Mouse (Mus musculus): ENCODE results near the gene Slc23a2. TPM values are rescaled to one million over a fixed set of nuclear protein-coding genes. Genes with fewer than 3 reads are reported as not detected.

The Slc23a2 gene
- polyA plus RNA-seq, 1 experiment from 2014 or later: 9.8 TPM

- H3K36me3 ChIP-seq (ENCODE audit: control insufficient read depth, insufficient read depth, low read length): no peaks in the 10 kb centered on the region
- 82% methylated on average over 5 of the region's 5 CpGs for WGBS
- DNase-seq (ENCODE audit: low spot score, missing footprints) (no peak), ATAC-seq (ENCODE audit: low FRiP score) (no peak)
- no peak overlapping the region for H3K27ac ChIP-seq (ENCODE audit: low read depth, low read length)
- H3K4me2 ChIP-seq: no peak overlapping the region
- H3K4me1 ChIP-seq (ENCODE audit: control insufficient read depth, insufficient read depth, low read length): no peaks in the 10 kb centered on the region; the same call in 1 of the 2 replicates
- H3K27me3 ChIP-seq (ENCODE audit: control insufficient read depth, insufficient read depth, low read length): no peaks in the 10 kb centered on the region
- no peak overlapping the region for H3K9ac ChIP-seq (ENCODE audit: low read length)
- H3K9me3 ChIP-seq (ENCODE audit: control insufficient read depth, low read length): no peaks in the 10 kb centered on the region
- H3K4me3 ChIP-seq (ENCODE audit: low read depth, low read length): no peak overlapping the region
Measured at GRCm38 (mm10) chr2:132036326-132036725, 108.6 kb downstream of the Slc23a2 start.

- DNase-seq (ENCODE audit: low spot score, missing footprints) (peak; percentile 82), ATAC-seq (ENCODE audit: low FRiP score) (no peak)
- Histone ChIP-seq H3K4me1 (ENCODE audit: control insufficient read depth, insufficient read depth, low read length) (peaks cover 8% of the 10 kb centered on the region), H3K9me3 (ENCODE audit: control insufficient read depth, low read length) (no peaks in the 10 kb centered on the region), H3K4me3 (ENCODE audit: low read depth, low read length) (no peak overlapping the region), H3K36me3 (ENCODE audit: control insufficient read depth, insufficient read depth, low read length) (no peaks in the 10 kb centered on the region), H3K4me2 (no peak overlapping the region), H3K27ac (ENCODE audit: low read depth, low read length) (no peak overlapping the region), H3K9ac (ENCODE audit: low read length) (no peak overlapping the region), H3K27me3 (ENCODE audit: control insufficient read depth, insufficient read depth, low read length) (no peaks in the 10 kb centered on the region)
- 63% methylated on average over 11 of the region's 11 CpGs for WGBS
Measured at GRCm38 (mm10) chr2:132035470-132035835, 109.5 kb downstream of the Slc23a2 start.

GRCm38 (mm10) chr2:132034590-132035469 is 110.1 kb downstream of the Slc23a2 start:
- H3K9me3 ChIP-seq (ENCODE audit: control insufficient read depth, low read length): no peaks in the 10 kb centered on the region
- no peak for ATAC-seq (ENCODE audit: low FRiP score)

GRCm38 (mm10) chr2:132031364-132032095 is 113.4 kb downstream of the Slc23a2 start:
- H3K4me3 ChIP-seq (ENCODE audit: low read depth, low read length): no peak overlapping the region
- no peak overlapping the region; the same call in 1 of the 2 replicates for H3K27ac ChIP-seq (ENCODE audit: low read depth, low read length)
- H3K4me2 ChIP-seq: peak overlapping the region; percentile 94; the same call in 1 of the 2 replicates
- H3K36me3 ChIP-seq (ENCODE audit: control insufficient read depth, insufficient read depth, low read length): no peaks in the 10 kb centered on the region
- DNase-seq (ENCODE audit: low spot score, missing footprints) (peak; percentile 77), ATAC-seq (ENCODE audit: low FRiP score) (no peak)
- no peaks in the 10 kb centered on the region for H3K27me3 ChIP-seq (ENCODE audit: control insufficient read depth, insufficient read depth, low read length)
- H3K9me3 ChIP-seq (ENCODE audit: control insufficient read depth, low read length): no peaks in the 10 kb centered on the region
- H3K9ac ChIP-seq (ENCODE audit: low read length): peak overlapping the region; percentile 87
- 67% methylated on average over 11 of the region's 11 CpGs for WGBS
- H3K4me1 ChIP-seq (ENCODE audit: control insufficient read depth, insufficient read depth, low read length): peaks cover 26% of the 10 kb centered on the region

More at GRCm38 (mm10) chr2:132034590-132035469, 110.1 kb downstream of the Slc23a2 start:
- no peaks in the 10 kb centered on the region for H3K36me3 ChIP-seq (ENCODE audit: control insufficient read depth, insufficient read depth, low read length)
- H3K4me1 ChIP-seq (ENCODE audit: control insufficient read depth, insufficient read depth, low read length): peaks cover 11% of the 10 kb centered on the region
- H3K27ac ChIP-seq (ENCODE audit: low read depth, low read length): no peak overlapping the region
- whole genome bisulfite sequencing: 55% methylated on average over 4 of the region's 4 CpGs
- DNase-seq (ENCODE audit: low spot score, missing footprints): peak; percentile 78
- no peak overlapping the region for H3K4me2 ChIP-seq
- H3K4me3 ChIP-seq (ENCODE audit: low read depth, low read length): no peak overlapping the region
- no peak overlapping the region for H3K9ac ChIP-seq (ENCODE audit: low read length)
- no peaks in the 10 kb centered on the region for H3K27me3 ChIP-seq (ENCODE audit: control insufficient read depth, insufficient read depth, low read length)

DNA sequence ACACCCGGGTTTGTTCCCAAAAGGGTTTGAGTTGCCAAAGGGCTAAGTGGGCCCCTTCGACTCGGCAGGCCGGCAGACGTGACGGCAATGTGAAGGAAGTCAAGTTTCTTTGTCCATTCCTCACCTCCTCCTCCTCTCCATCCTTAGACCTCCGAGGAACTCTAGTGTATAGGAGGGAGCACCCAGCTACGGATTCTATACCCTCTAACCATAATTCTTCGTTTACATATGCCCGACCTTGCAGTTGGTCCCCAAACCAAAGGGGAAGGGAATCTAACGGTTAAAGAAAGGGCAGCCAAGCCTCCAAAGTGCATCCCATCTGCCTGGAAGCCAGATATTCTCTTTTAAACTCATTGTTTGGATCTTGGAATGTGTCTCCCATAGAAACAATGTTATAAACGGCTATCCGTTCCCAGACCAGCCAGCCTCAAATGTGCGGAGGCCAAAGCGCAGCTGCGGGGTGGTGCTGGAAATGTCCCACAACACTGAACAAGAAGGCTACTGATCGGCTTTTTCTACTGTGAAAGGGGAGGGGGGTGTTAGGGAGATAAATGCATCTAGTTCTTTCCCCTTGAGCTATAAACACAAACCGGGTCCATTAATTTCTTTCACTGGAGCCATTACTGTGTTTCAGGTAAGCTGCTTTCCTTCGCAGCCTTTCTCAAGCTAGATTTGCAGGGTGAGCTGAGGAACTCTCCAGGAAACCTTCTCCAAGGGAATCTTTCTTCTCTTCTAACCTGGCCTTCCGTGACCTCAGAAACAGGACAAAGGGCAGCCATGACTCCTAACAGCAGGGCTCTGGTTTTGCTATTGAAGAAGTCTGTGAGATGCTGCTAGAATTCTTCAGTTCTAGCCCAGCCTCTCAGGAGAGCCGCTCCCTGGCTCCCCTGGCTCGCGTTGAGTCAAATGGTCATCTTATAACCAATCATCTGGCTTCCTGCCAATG is 114.2 kb downstream of the Slc23a2 start:
- H3K4me1 ChIP-seq (ENCODE audit: control insufficient read depth, insufficient read depth, low read length): peaks cover 26% of the 10 kb centered on the region
- peak overlapping the region; percentile 69 for H3K4me3 ChIP-seq (ENCODE audit: low read depth, low read length)
- H3K4me2 ChIP-seq: peak overlapping the region; percentile 94
- DNase-seq (ENCODE audit: low spot score, missing footprints): peak; percentile 97
- no peaks in the 10 kb centered on the region for H3K27me3 ChIP-seq (ENCODE audit: control insufficient read depth, insufficient read depth, low read length)
- peak; percentile 29; the same call in 1 of the 2 replicates for ATAC-seq (ENCODE audit: low FRiP score)
- H3K9ac ChIP-seq (ENCODE audit: low read length): peak overlapping the region; percentile 87
- no peaks in the 10 kb centered on the region for H3K36me3 ChIP-seq (ENCODE audit: control insufficient read depth, insufficient read depth, low read length)
- WGBS: 5% methylated on average over 23 of the region's 23 CpGs
- H3K9me3 ChIP-seq (ENCODE audit: control insufficient read depth, low read length): no peaks in the 10 kb centered on the region
- peak overlapping the region; percentile 87 for H3K27ac ChIP-seq (ENCODE audit: low read depth, low read length)

DNA sequence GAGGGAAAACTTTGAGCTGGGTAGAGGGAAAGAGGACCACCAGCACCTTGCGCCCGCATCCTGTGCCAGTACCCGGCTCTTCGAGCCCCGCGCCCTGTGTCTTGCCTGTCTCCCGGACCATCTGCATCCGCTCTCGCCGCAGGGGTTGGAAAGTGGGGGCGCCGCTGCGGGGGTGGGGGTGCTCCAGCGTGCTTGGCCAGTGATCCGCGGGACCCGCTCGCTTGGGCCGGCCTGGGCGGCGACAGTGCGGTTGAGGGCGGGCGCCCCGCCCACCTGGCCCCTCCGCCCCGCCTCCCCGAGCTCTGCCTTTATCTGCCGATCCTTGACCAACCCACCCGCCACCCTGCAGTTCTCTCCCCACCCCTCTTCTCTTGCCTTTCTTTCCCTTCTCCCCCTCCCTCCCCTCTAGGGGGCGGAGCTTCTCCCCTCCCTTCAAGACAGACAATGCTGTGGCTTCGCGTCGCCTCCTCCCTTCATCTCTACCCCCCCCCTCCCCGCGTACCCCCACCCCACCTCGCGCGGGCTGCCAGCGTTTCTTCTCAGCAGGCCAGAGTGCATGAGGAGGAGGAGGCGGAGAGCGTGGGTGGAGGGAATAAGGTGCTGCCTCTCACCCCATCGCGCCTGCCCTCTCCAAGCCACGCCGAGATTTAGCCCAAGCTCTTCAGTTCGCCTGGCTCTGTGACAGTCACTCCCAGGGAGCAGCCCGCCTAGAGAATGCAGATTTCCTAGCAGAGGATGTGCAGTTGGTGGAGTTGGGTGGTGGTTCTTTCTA is 115.1 kb downstream of the Slc23a2 start, which contains the start of gene Rassf2:
Gene Rassf2, minus strand, starts transcription at position 613 of the 772 bp plus-strand sequence.
- H3K4me2 ChIP-seq: peak within 1 kb of the TSS; percentile 94
- peak within 1 kb of the TSS; percentile 87 for H3K9ac ChIP-seq (ENCODE audit: low read length)
- no peaks in the 10 kb centered on the region for H3K9me3 ChIP-seq (ENCODE audit: control insufficient read depth, low read length)
- H3K27ac ChIP-seq (ENCODE audit: low read depth, low read length): peak within 1 kb of the TSS; percentile 87
- DNase-seq (ENCODE audit: low spot score, missing footprints) (peak; percentile 99), ATAC-seq (ENCODE audit: low FRiP score) (peak; percentile 94)
- peak within 1 kb of the TSS; percentile 69 for H3K4me3 ChIP-seq (ENCODE audit: low read depth, low read length)
- H3K4me1 ChIP-seq (ENCODE audit: control insufficient read depth, insufficient read depth, low read length): peaks cover 26% of the 10 kb centered on the region
- no peaks in the 10 kb centered on the region for H3K36me3 ChIP-seq (ENCODE audit: control insufficient read depth, insufficient read depth, low read length)
- under 1% methylated on average over 31 of the region's 48 CpGs for WGBS
- H3K27me3 ChIP-seq (ENCODE audit: control insufficient read depth, insufficient read depth, low read length): no peaks in the 10 kb centered on the region

DNA sequence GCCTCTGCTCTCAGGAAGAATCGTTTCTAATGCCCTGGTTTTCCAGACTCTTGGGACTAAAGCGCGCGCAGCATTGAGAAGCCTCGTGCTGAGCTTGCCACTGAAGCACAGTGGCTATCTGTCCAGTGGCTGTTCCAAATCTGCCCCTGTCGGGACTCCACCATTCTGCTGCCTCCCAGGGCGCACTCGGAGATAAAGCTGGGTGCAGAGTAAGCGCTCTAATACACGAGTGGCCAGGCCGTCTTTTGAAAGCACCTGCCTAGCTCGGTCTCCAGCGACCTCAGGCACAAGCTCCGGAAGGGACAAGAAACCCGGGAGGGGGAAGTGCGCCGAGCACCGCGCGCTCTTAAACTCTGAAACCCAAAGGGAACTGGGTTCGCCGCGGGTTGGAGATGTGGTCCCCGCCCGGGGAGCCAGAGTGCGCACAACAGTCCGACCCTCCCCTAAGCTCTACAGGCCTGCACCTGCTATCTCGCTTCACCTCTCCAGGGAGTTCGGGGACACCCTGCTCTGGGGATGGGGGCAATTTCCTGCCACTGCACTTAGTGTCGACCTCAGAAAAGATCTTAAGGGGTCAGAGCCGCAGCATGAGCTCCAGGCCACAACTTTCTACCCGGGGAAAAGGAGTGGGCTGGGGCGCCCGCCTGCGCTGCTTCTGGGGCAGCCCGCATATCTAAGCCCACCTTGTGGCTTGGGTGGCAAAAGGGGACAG is 115.9 kb downstream of the Slc23a2 start:
- Histone ChIP-seq H3K36me3 (ENCODE audit: control insufficient read depth, insufficient read depth, low read length) (no peaks in the 10 kb centered on the region), H3K9ac (ENCODE audit: low read length) (peak overlapping the region; percentile 87), H3K4me3 (ENCODE audit: low read depth, low read length) (peak overlapping the region; percentile 69), H3K27ac (ENCODE audit: low read depth, low read length) (peak overlapping the region; percentile 44), H3K4me1 (ENCODE audit: control insufficient read depth, insufficient read depth, low read length) (peaks cover 26% of the 10 kb centered on the region), H3K9me3 (ENCODE audit: control insufficient read depth, low read length) (no peaks in the 10 kb centered on the region), H3K27me3 (ENCODE audit: control insufficient read depth, insufficient read depth, low read length) (no peaks in the 10 kb centered on the region), H3K4me2 (peak overlapping the region; percentile 94)
- DNase-seq (ENCODE audit: low spot score, missing footprints) (peak; percentile 96), ATAC-seq (ENCODE audit: low FRiP score) (peak; percentile 27; the same call in 1 of the 2 replicates)
- WGBS: under 1% methylated on average over 36 of the region's 36 CpGs
